Mouse (Mus musculus) myocyte (in vitro differentiated cells): ENCODE measurements around the gene Scgb1b11. TPM values are rescaled to one million over a fixed set of nuclear protein-coding genes. Genes with fewer than 3 reads are reported as not detected.
"Not testable (repeated sequence)": the region's sequence is repeated elsewhere in the genome, so short reads cannot be mapped to it uniquely, and the experiment has no call there.

Experiments
- H3K27me3 ChIP-seq: one replicate; pipeline ENCODE4 v1.6.1; 2011; ENCODE audit not compliant: control insufficient read depth, insufficient read depth, insufficient read length
- H3K36me3 ChIP-seq: one replicate; pipeline ENCODE4 v1.6.1; 2011; ENCODE audit not compliant: control insufficient read depth, insufficient read depth
- H3K4me2 ChIP-seq: one replicate; pipeline ENCODE4 v1.6.1; 2011; ENCODE audit warnings: low read depth, control low read depth
- H3K4me3 ChIP-seq: one replicate; pipeline ENCODE4 v1.5.1; 2011; ENCODE audit warnings: mild to moderate bottlenecking, control low read depth, moderate library complexity
- H3K79me2 ChIP-seq: one replicate; pipeline ENCODE4 v1.6.1; 2011; ENCODE audit not compliant: control insufficient read depth, insufficient read depth
- H3ac ChIP-seq: one replicate; pipeline ENCODE4 v1.6.1; 2011; ENCODE audit not compliant: control insufficient read depth, insufficient read length
- polyA plus RNA-seq: library from polyadenylated mRNA; unstranded; fragments of >200 nt; fragmentation: generic; extraction: Trizol; gene quantifications from one replicate; pipeline ENCODE4 v1.2.1, GENCODE M21; 2012; ENCODE audit warnings: missing spikeins

Scgb1b11 gene
- not detected for polyA plus RNA-seq

DNA sequence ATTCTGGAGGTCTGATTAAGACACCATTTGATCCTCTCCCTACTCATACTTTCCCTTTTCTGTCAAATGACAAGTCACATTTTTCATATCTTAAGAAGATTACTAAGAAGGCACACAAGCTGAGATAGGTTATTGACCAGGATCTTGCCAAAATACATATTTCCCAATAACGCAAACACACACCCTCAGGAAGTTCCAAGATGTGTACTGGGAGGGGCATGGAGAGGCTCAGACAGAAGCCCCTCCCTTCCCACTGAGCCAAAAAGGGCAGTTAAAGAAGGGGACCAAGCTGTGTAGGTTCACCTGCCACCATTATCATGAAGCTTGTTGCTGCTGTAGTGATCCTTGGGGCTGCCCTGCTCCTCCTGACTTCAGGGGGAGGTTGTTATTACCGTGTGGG is at the start of gene Scgb1b11:
TSS of gene Scgb1b11 (plus strand) at position 301 of the 400 bp plus-strand sequence.
- H3K4me2 ChIP-seq, H3K36me3 ChIP-seq, H3K27me3 ChIP-seq, H3K79me2 ChIP-seq, H3K4me3 ChIP-seq, H3ac ChIP-seq: not testable (repeated sequence)

DNA sequence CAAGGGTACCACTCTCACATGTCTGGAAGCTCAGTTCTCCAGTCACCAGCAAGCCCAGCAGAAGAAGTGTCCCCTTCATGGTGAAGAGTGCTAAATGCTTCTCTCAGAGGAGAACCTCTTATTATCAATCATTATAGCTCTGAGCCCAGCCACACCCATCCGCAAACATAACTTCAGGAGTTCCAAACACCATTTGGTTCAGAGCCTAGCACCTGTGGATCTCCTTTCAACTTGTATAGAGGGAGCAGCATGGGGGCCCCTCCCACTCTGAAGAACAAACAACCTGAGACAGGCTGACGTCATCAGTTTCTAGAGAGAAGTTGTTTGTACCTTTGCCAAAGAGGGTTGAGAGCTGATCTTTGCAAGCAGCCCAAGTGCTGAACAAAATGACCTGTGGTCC is 11.6 kb upstream of the Scgb1b11 start, which contains the start of gene Scgb2b11:
TSS of gene Scgb2b11 (minus strand) at position 101 of the 400 bp plus-strand sequence.
- not testable (repeated sequence) for H3K79me2 ChIP-seq, H3K4me2 ChIP-seq, H3K36me3 ChIP-seq, H3ac ChIP-seq, H3K4me3 ChIP-seq, H3K27me3 ChIP-seq

Other genes starting within 250 kb of the Scgb1b11 start
- not detected for gene Scgb1b10, start 122.0 kb upstream of the Scgb1b11 start, polyA plus RNA-seq
- gene Scgb2b11, start 11.7 kb upstream of the Scgb1b11 start, polyA plus RNA-seq = not detected
- not detected for gene Scgb2b12, start 104.4 kb downstream of the Scgb1b11 start, polyA plus RNA-seq
- gene Scgb1b12, start 111.3 kb downstream of the Scgb1b11 start, polyA plus RNA-seq = not detected
- not detected for gene Scgb1b29, start 218.7 kb downstream of the Scgb1b11 start, polyA plus RNA-seq